Mouse (Mus musculus) limb, embryonic 12.5 days (tissue): ENCODE measurements around the gene Syde2. TPM values are rescaled to one million over a fixed set of nuclear protein-coding genes. Genes with fewer than 3 reads are reported as not detected.

Experiments
- ATAC-seq: fragments of 200-750 bp; cut with Nextera tagmentation; 2 replicates; pipeline ENCODE4 v1.8.0; 2017; ENCODE audit warnings: low read depth, moderate TSS enrichment; ENCODE audit not compliant: insufficient number of reproducible peaks, insufficient read depth, low FRiP score, low TSS enrichment
- H3K27ac ChIP-seq: fragments of 300-500 bp; sonication (generic); 2 replicates; pipeline ENCODE4 v1.5.1; 2016; ENCODE audit warnings: mild to moderate bottlenecking, moderate library complexity
- H3K27me3 ChIP-seq: fragments of 300-500 bp; sonication (generic); 2 replicates; pipeline ENCODE4 v1.6.1; 2016; ENCODE audit warnings: mild to moderate bottlenecking, moderate library complexity
- H3K36me3 ChIP-seq: fragments of 300-500 bp; sonication (generic); 2 replicates; pipeline ENCODE4 v1.6.1; 2016; ENCODE audit warnings: mild to moderate bottlenecking, moderate library complexity
- H3K4me1 ChIP-seq: fragments of 300-500 bp; sonication (generic); replicated peaks from 2 replicates; pipeline ENCODE4 v1.6.1; 2016
- H3K4me2 ChIP-seq: fragments of 300-500 bp; sonication (generic); 2 replicates; pipeline ENCODE4 v1.6.1; 2016; ENCODE audit warnings: mild to moderate bottlenecking, moderate library complexity
- H3K4me3 ChIP-seq: fragments of 300-500 bp; sonication (generic); replicated peaks from 2 replicates; pipeline ENCODE4 v1.5.1; 2016; ENCODE audit warnings: mild to moderate bottlenecking
- H3K9ac ChIP-seq: fragments of 300-500 bp; sonication (generic); replicated peaks from 2 replicates; pipeline ENCODE4 v1.6.1; 2016; ENCODE audit warnings: mild to moderate bottlenecking, moderate library complexity
- H3K9me3 ChIP-seq: fragments of 300-500 bp; sonication (generic); 2 replicates; pipeline ENCODE4 v1.6.1; 2016; ENCODE audit warnings: mild to moderate bottlenecking, moderate library complexity
- WGBS: fragments of 180-500 bp; shearing (Covaris S2); methylation state at CpG from one replicate; pipeline ENCODE4 v1.1.7; 2016; 5-methylcytosine and 5-hydroxymethylcytosine counted together
- polyA plus RNA-seq: library from polyadenylated mRNA; unstranded; fragments of >200 nt; fragmentation: Nextera tagmentation; extraction: Ambion mirVana; gene quantifications from 2 replicates; pipeline ENCODE4 v1.2.1, GENCODE M21; 2016

Syde2 gene
- polyA plus RNA-seq, 1 experiment from 2014 or later = 2.5 TPM

GRCm38 (mm10) chr3:146039132-146039903 is 51.6 kb downstream of the Syde2 start:
- Histone ChIP-seq H3K27me3 (no peaks in the 10 kb centered on the region; the same call in 1 of the 2 replicates), H3K36me3 (no peaks in the 10 kb centered on the region), H3K4me3 (no peak overlapping the region), H3K4me2 (no peak overlapping the region), H3K9ac (no peak overlapping the region), H3K27ac (no peak overlapping the region), H3K9me3 (no peaks in the 10 kb centered on the region), H3K4me1 (no peaks in the 10 kb centered on the region)
- 73% methylated on average over 12 of the region's 12 CpGs for WGBS
- no peak for ATAC-seq

GRCm38 (mm10) chr3:146041382-146041781 is 53.7 kb downstream of the Syde2 start:
- Histone ChIP-seq H3K27ac (no peak overlapping the region), H3K4me1 (0 out of 2 replicates have a peak, but pooled peaks cover 4% of the 10 kb centered on the region), H3K4me3 (no peak overlapping the region), H3K27me3 (no peaks in the 10 kb centered on the region; the same call in 1 of the 2 replicates), H3K36me3 (no peaks in the 10 kb centered on the region), H3K9me3 (no peaks in the 10 kb centered on the region), H3K9ac (no peak overlapping the region), H3K4me2 (no peak overlapping the region)
- ATAC-seq = no peak
- WGBS = 91% methylated on average over 11 of the region's 11 CpGs

DNA sequence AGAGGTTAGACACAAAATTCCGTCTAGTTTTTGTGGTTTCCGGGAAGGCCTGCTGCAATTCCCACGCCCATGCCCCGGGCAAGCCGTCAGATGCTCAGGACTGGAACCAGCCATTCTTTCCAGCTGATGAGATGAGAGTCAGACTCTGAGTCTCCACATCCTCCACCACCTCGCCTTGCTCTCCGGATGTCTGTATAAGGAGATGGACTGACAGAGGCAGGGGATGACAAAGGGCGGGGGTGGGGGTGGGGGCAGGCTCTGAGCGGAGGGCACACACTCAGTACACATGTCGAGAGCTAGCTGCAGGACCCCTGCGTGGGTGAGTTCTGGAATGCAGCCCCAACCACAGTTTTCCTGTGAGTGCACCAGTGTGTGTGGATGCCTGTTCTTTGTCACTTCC is 57.3 kb downstream of the Syde2 start:
- Histone ChIP-seq H3K27me3 (no peaks in the 10 kb centered on the region; the same call in 1 of the 2 replicates), H3K4me2 (no peak overlapping the region), H3K4me3 (no peak overlapping the region), H3K4me1 (peaks cover 18% of the 10 kb centered on the region; the same call in 1 of the 2 replicates), H3K9me3 (no peaks in the 10 kb centered on the region), H3K9ac (no peak overlapping the region), H3K27ac (no peak overlapping the region), H3K36me3 (no peaks in the 10 kb centered on the region)
- no peak for ATAC-seq
- 61% methylated on average over 11 of the region's 11 CpGs for WGBS

GRCm38 (mm10) chr3:146046076-146046475 is 58.4 kb downstream of the Syde2 start:
- H3K27me3 ChIP-seq = no peaks in the 10 kb centered on the region
- H3K27ac ChIP-seq = no peak overlapping the region
- no peaks in the 10 kb centered on the region for H3K36me3 ChIP-seq
- H3K9me3 ChIP-seq = no peaks in the 10 kb centered on the region
- H3K9ac ChIP-seq = no peak overlapping the region
- WGBS = 90% methylated on average over 11 of the region's 11 CpGs
- H3K4me2 ChIP-seq = no peak overlapping the region
- no peak overlapping the region for H3K4me3 ChIP-seq
- ATAC-seq = no peak
- H3K4me1 ChIP-seq = peaks cover 18% of the 10 kb centered on the region; the same call in 1 of the 2 replicates

DNA sequence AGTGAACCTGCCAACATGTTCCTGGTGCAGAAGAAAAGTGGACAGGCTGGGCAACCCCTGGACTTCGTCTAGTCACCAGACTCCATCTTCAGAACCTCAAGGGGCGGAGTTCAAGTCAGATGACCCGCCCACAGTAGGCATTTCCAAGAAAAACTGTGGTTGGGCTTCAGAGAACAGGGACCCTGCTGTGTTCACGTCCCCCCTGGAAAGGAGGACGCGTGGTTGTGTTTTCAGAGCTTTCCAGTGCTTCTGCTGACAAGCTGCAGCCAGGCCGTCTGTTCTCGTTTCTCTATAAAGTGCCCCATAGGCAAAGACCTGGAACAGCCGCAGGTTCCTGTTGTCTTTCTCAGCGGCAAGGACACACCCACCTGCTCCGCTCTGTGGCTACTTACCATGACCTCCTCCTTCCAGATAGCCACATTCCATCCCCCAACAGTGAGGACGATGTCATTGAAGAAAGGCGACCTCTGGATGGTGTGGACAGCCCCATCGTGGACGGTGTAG is 60.1 kb downstream of the Syde2 start:
- 0 out of 2 replicates have a peak, but pooled peaks have one; percentile 23 for ATAC-seq
- no peaks in the 10 kb centered on the region for H3K9me3 ChIP-seq
- no peaks in the 10 kb centered on the region for H3K36me3 ChIP-seq
- no peak overlapping the region for H3K9ac ChIP-seq
- no peak overlapping the region for H3K27ac ChIP-seq
- no peaks in the 10 kb centered on the region for H3K27me3 ChIP-seq
- H3K4me2 ChIP-seq = peak overlapping the region; percentile 19
- H3K4me3 ChIP-seq = no peak overlapping the region
- peaks cover 25% of the 10 kb centered on the region for H3K4me1 ChIP-seq
- WGBS = 27% methylated on average over 15 of the region's 15 CpGs

DNA sequence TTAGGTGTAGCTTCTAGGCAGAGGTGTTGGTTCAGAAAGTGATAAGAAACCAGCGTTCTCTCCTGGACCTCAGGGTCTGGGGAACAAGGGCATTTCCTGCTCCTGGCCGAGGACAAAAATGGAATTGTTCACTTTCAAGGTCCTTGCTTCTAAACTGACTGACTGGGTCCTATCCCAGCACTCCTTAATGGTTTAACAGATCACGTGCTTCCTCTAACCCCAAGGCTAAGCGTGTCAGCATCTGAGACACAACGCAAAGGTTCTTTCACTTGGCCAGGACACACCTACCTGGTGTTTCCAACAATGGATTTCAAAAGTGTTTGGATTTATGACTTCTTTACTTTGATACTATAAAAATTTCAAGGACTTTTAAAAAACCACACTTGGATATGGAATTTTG is 62.3 kb downstream of the Syde2 start:
- Histone ChIP-seq H3K9me3 (no peaks in the 10 kb centered on the region), H3K4me3 (no peak overlapping the region), H3K27ac (no peak overlapping the region), H3K27me3 (no peaks in the 10 kb centered on the region), H3K4me1 (peaks cover 26% of the 10 kb centered on the region), H3K9ac (no peak overlapping the region), H3K36me3 (no peaks in the 10 kb centered on the region), H3K4me2 (no peak overlapping the region)
- 82% methylated on average over 5 of the region's 5 CpGs for WGBS
- ATAC-seq = no peak

DNA sequence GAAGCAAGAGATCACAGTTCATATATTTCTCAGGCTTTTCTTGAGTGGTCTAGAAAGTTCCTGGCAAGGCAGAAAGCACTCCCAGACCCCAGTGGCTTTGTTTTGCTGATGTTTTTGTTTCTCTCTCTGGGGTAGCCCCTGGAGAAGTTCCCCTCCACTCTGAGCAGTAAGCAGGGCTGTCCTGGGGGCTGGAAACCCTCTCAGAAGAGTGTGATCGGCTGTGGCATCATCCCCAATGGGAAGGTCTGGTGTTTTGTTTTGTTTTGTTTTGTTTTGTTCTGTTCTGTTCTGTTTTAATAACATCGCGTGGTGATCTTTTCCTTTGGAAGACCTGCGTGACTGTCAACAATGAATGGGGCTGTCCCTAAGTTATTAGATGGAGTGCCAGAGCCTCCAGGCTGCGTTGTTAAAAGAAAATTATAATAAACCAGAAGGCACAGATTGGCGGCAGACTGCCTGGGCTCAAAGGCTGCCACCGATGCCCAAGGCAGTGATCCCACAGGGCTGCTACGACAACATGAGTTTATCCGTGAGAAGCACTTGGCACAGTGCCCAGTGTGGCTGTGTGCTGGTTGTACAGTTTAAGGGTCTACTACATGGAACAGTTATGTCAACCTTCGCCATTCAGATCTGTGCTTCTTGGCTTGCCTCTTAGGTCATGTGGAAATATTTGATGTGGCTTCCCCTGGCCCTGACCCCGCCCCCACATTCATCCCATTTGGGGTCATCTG is 63.8 kb downstream of the Syde2 start:
- no peak overlapping the region for H3K9ac ChIP-seq
- no peak overlapping the region for H3K4me2 ChIP-seq
- peaks cover 23% of the 10 kb centered on the region for H3K4me1 ChIP-seq
- H3K36me3 ChIP-seq = no peaks in the 10 kb centered on the region
- H3K27me3 ChIP-seq = no peaks in the 10 kb centered on the region
- 0 out of 2 replicates have a peak, but pooled peaks have one; percentile 54 for ATAC-seq
- H3K9me3 ChIP-seq = no peaks in the 10 kb centered on the region
- no peak overlapping the region for H3K4me3 ChIP-seq
- H3K27ac ChIP-seq = no peak overlapping the region
- 53% methylated on average over 11 of the region's 11 CpGs for WGBS

GRCm38 (mm10) chr3:146053082-146053814 is 65.6 kb downstream of the Syde2 start:
- Histone ChIP-seq H3K4me1 (peaks cover 16% of the 10 kb centered on the region), H3K4me3 (no peak overlapping the region), H3K27me3 (no peaks in the 10 kb centered on the region), H3K27ac (no peak overlapping the region), H3K9me3 (no peaks in the 10 kb centered on the region), H3K4me2 (no peak overlapping the region), H3K36me3 (no peaks in the 10 kb centered on the region), H3K9ac (no peak overlapping the region)
- WGBS = 72% methylated on average over 6 of the region's 6 CpGs
- no peak for ATAC-seq

GRCm38 (mm10) chr3:146053873-146054272 is 66.2 kb downstream of the Syde2 start:
- H3K4me2 ChIP-seq = no peak overlapping the region
- ATAC-seq = no peak
- H3K9me3 ChIP-seq = no peaks in the 10 kb centered on the region
- peaks cover 13% of the 10 kb centered on the region for H3K4me1 ChIP-seq
- no peak overlapping the region for H3K4me3 ChIP-seq
- no peaks in the 10 kb centered on the region for H3K36me3 ChIP-seq
- no peak overlapping the region for H3K9ac ChIP-seq
- WGBS = 74% methylated on average over 2 of the region's 2 CpGs
- no peaks in the 10 kb centered on the region for H3K27me3 ChIP-seq
- H3K27ac ChIP-seq = no peak overlapping the region

DNA sequence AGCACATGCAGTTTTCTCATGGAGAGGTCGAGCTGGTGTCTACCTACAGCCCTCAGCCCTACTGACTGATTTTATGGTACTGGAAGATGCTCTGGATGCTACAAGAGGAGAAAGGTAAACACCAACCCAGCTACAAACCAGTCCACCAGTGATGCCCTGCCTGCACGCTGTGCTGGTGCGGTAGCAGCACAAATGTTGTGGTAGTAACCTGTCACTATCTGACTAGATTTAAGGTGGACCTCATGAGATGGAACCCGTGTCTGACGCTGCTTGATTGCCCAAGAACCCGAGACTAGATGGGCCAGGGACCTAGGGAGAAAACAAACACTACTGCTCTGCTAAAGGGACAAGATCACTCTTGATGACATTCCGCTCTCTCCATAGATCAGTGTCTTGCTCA is 69.5 kb downstream of the Syde2 start:
- no peak overlapping the region for H3K9ac ChIP-seq
- H3K4me1 ChIP-seq = peaks cover 12% of the 10 kb centered on the region; the same call in 1 of the 2 replicates
- no peaks in the 10 kb centered on the region for H3K27me3 ChIP-seq
- no peak overlapping the region for H3K4me3 ChIP-seq
- no peak overlapping the region for H3K27ac ChIP-seq
- no peaks in the 10 kb centered on the region for H3K36me3 ChIP-seq
- WGBS = 78% methylated on average over 7 of the region's 7 CpGs
- no peaks in the 10 kb centered on the region for H3K9me3 ChIP-seq
- no peak overlapping the region for H3K4me2 ChIP-seq
- ATAC-seq = no peak

GRCm38 (mm10) chr3:146058263-146058662 is 70.6 kb downstream of the Syde2 start:
- H3K4me2 ChIP-seq = no peak overlapping the region
- WGBS = 15% methylated on average over 4 of the region's 4 CpGs

More at GRCm38 (mm10) chr3:146058263-146058662, 70.6 kb downstream of the Syde2 start:
- H3K27ac ChIP-seq = no peak overlapping the region
- peaks cover 9% of the 10 kb centered on the region; the same call in 1 of the 2 replicates for H3K4me1 ChIP-seq
- no peak for ATAC-seq
- no peak overlapping the region for H3K9ac ChIP-seq
- no peak overlapping the region for H3K4me3 ChIP-seq
- no peaks in the 10 kb centered on the region for H3K27me3 ChIP-seq
- no peaks in the 10 kb centered on the region for H3K9me3 ChIP-seq
- no peaks in the 10 kb centered on the region for H3K36me3 ChIP-seq
